Mouse (Mus musculus) cerebellum, postnatal 36 days (tissue): ENCODE results near the gene Abcg4.
"Not testable (repeated sequence)": the region's sequence is repeated elsewhere in the genome, so short reads cannot be mapped to it uniquely, and the experiment has no call there.

Experiments used
- DNase-seq, 2 experiments: peaks; one replicate each; pipeline ENCODE4 v3.0.0; 2021 to 2022; ENCODE audit warnings: mixed read lengths in 2 of 2

The Abcg4 gene

DNA sequence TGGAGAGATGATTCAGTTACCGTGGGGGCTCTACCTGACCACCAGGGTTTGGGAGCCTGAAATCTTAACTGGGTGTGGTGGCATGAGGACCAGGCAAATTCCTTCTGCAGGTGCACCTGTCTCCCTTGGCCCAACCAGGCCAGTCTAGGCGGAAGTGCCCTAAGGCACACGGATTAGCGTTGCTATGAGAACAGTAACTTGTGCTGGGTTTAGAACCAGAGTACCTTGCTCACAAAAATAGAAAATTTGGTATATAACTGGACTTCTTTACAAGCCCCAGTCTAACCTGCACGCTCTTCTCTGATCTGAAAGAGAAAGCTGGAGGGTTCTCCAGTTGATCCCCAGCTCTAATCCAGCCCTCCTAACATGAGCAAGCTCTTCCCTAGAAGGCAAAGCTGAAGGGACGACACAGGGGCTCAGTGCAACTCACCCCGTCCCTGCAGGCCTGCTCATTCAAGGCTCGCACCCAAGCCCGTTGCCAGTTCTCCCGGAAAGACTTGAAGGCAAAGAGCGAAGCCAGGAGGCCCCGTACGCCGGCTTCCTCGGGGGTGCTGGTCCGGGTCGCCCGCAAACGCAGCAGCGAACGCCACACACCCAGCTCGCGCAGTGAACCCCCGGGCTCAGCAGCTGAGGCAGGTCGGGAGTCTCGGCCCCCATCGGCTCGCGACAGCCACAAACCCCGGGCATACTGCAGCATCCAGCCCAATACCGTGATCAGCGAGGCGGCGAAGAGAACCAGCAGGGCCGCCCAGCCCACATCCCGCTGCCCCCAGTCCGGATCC, 30.9 kb upstream of the Abcg4 start:
- peak in 1 of 2 experiments; percentile 43 for DNase-seq

DNA sequence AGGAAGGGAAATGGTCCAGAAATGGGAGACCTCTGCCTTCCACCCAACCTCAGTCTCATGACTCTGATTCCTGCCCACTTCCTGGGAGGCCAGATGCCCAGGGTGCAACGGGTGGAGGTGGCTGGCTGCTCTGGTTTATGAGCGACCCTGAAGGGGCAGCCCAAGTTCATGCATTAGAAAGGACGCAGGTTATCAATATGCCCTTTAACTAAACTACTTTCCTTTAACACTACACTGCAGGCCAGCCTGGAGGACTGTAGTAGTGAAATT, 30.3 kb upstream of the Abcg4 start:
- no peak for DNase-seq

DNA sequence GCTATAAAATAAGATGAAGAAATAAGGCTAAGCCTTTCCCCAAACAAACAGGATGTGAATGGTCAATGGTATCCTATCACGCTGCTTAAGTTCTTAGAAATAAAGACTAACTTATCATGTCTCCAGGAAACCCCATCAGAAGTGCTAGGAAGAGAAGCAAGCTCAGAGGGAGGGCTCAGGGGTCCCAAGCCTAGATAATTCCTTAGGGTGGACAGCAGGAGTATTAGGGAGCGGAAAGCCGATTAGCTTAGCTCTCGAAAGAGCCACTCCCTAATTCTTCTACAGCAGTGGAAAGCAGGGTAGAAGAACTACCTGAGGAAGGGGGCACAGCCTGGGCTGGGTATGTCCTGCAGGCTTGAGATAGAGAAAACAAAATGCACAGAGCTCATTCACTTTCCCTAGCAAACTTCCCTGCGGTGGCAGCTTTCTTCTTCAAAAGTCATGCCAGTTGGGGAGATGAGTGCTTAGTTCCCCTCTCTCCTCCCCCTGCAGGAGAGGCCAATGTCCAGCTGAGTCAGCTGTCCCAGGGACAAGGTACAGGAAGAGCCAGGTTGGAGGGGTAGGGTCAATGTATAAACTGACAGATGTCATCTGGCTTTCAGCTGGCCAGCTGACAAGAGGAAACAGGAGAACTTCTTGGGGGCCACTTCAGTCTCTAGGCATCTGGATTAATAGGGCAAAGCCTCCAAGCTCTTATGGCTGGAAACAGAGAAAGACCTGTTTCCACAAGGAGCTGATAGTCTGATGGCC, 29.8 kb upstream of the Abcg4 start:
- DNase-seq = no peak

DNA sequence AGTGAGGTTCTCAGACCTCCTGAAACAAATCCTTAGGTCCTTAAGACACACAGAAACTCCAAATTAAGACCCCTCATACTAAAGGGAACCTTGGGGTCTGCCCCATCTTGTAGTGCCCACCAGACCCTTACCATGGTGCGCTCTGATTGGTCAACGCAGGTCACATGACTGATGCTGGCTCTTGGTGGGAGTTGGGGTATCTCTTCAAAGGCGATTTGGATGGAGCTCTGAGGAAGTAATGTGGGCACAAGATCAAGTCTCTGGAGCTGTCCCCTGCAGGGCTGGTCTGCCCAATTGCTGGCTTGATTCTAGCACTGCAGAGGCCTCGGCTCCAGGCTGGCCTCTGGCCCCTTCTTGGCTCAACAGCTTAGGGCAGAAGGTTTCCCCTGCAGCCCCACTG, 29.0 kb upstream of the Abcg4 start:
- no peak for DNase-seq

DNA sequence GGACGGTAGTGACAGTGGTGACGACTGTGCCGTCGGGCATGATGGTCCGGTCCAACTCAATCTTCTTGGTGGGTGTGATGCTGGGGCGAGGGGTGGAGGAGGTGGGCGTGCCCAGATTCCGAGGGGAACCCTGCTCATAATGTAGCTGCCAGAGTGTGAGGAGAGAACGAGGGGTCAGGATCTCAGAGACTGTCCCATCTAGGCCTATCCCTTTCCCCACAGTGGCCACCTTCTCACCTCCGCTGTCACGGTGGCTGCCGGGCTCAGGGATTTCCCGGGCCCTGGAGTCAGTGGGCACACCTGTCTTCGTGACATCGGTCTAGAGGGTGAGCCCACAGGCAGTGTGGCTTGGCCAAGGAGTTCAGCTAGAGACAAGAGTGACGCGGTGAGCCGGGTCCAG, 26.5 kb upstream of the Abcg4 start:
- no peak for DNase-seq

DNA sequence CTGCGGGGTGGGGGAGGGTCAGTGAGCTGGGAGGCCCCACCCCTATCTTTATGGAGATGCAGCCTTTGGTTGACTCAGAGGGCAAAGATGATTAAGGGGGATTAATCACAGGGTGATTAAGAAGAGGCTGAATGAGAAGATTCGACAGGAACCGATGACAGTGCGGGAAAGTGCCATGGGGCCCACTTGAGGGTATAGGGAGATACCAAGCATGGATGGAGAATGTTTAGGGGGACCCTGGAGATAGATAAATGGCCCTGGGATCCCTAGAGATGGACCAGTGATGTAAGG, 25.8 kb upstream of the Abcg4 start:
- DNase-seq = no peak

DNA sequence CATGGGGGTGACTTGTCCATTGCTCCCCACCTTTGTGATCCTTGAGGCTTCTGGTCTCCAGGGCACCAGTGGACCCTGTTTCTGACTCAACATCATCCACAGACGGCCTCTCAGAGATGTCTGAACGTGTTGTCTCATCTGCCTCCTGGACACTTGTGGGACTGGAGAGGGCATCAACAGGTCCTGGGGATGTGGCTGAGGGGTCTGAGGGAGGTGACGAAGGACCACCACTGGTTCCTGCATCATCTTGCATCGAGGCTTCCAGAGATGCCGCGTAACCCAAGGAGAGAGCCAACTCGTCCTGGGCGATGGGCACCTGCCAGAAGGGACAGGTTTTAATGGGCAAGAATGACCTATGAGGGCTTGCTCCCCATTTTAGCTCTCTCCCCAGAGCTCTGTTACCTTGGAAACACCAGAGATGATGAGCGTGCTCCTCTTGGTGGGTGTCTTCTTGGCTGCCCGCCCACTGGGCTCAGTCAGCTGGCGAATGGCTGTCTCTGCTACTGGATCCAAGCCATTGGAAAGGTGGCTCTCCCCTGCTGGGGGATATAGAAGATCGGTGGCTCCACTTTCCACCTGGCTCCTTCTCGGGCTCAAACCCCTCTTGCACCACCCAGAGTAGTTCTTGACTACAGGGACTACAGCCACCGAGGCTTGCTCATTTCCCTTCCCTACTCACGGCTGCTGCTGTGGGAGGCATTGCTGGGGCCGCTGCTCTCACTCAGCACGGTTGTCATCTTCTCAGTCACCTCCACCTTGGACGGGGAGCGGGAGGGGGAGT, 25.3 kb upstream of the Abcg4 start:
- peak; percentile 48 to 64 for DNase-seq

DNA sequence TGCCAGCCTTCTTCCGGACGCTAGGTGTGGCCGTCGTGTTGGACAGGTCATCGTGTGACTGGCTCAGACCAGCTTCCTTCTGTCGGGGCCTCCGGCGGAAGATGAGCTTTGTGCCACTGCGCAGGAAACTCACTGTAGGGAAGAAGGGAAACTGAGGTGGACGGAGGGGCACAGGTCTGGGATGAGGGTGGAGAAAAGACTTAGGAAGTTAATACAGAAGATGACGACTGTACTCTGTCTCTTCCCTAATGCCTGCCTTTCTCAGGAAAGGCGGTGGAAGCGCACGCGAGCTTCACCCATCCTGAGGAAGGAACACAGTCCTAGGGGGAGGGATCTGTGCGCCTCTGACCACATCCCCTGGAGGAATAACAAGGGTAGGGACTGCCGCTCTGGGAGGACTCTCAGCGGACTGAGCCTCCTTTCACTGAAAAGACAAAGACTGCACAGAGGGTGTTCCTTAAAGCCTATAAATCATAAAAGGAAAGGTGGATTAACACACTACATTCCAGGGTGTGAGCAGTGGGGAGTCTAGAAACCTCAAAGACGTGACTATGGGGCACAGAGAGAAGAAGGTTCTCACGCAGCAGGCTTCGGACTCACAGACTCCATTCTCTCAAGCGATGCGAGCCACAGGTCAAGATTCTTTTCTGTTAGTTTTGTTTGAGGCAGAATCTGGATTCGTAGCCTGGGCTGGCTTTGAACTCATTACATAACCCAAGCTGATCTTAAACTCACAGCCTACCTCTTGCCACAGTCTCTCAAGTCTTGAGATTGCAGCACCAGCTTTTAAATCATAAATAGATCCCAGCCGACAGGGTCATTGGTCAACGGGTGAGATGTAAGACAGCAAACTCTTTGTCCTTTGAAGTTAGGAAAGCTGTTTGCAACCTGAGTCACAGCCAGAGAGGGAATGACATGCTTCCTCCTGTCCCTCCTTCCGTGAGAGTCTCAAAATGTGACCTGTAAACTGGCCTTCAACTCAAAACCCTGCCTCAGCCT, 23.0 kb upstream of the Abcg4 start:
- DNase-seq = no peak

DNA sequence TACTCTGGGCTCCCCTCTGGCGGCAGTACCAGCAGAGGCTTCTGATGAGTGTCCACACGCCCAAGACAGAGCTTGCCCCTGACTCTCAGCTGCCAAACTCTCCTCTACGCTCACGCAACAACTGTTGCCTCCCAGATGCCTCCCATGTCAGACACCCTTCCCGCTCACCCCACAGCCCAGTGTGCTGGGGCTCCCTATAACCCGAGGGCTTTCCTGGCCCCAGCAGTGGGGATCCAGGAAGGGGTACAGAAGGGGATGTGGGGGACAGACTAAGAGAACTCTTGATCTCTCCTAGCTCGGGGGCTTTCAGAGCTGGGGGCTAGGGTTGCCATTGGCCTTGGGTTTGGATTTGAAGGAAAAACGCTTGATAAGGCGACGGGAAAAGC, 22.3 kb upstream of the Abcg4 start:
- DNase-seq = no peak

DNA sequence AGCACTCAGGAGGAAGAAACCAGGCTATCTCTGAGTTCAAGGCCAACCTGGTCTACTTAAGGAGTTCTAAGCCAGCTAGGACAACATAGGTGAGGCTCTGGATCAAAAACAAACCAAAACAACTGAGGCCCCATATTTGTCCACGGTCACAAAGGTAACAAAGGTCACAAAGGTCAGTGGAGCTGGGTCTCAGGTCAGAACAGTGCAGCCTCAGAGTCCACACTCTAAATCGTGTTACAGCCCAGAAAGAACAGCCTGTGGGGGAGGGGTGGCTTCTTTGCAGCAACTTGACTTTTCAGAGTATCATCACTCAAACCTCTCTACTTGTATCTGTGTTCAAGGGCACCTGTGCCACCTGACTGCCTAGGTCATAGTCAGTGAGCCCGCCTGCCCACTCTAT, 21.3 kb upstream of the Abcg4 start:
- no peak for DNase-seq

DNA sequence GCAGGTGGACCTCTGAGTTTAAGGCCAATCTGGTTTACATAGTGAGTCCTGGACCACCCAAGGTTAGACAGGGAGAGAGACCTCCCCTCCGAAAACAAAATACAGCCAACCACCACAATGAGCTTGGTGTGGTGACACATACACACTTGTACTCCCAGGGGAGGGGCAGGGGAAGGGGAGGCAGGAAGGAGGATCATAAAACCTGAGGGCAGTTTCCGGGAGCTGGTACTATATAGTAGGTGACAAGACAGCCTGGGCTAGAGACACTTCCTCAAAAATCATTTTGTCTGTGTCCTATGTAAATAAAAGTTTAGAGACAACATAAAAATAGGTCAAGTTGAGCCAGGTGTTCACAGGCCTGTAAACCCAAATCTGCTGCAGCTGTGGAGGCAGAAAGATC, 18.8 kb upstream of the Abcg4 start:
- no peak for DNase-seq

DNA sequence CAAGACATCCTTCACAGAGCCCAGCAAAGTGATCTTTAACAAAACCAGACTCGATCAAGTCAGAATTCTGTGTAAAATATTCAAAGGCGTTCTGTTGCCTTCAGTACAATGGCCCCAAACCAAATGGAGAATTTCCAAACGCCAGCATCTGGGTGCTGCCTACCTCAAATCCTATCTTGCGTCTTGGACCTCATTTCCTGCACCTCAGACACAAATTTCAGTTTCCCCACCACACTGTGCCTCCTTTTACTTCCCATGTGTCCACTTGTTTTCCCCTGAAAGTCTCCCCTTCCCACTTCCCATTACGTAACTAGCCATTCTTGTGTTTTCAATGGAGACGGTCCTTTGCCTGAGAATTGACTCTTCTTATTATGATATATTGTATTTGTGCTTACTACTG, 18.1 kb upstream of the Abcg4 start:
- DNase-seq = no peak

DNA sequence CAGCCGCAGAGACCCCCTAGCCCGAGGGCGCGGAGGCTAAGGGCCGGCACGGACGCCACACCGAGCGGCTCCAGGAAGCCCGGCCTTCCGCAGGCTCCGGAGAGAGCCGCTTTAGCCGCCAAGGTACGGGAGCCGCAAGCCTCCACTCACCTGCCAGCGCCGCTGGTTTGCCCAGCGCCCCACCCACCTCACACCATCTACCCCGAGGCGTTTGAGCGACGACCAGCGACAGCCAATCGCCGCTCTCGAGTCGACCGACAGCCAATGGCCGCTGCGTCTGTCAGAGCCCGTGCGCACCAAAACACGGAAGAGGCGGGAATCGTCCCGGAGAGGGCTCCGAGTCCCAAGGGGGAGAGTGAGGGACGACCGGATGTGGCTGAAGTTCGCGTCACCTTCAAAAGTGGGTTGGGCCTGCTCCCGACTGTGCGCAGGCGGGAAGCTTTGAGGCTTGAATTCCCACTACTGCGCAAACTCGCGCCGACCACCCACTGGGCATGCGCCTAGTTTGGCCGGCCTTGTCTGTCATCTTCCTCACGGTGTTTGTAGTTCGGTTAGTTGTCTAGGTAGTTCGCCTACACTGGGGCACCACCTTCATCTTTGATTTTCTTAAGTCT, 17.2 kb upstream of the Abcg4 start, which contains the start of gene Hinfp:
Gene Hinfp (minus strand): TSS at position 206 of the 614 bp plus-strand sequence.
- DNase-seq = peak; percentile 97

DNA sequence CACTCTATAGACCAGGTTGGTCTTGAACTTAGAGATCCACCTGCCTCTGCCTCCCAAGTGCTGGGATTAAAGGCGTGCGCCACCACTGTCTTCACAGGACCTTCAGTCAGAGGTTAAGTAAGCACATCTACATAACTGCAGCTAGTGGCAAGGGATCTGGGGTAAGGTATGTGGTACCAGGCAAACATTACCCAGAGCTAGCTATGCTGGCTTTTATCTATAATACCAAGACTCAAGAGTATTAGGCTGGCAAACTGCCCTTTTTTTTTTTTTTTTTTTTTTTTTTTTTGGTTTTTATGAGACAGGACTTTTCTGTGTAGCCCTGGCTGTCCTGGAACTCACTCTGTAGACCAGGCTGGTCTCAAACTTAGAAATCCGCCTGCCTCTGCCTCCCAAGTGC, 11.6 kb upstream of the Abcg4 start:
- DNase-seq = not testable (repeated sequence)

DNA sequence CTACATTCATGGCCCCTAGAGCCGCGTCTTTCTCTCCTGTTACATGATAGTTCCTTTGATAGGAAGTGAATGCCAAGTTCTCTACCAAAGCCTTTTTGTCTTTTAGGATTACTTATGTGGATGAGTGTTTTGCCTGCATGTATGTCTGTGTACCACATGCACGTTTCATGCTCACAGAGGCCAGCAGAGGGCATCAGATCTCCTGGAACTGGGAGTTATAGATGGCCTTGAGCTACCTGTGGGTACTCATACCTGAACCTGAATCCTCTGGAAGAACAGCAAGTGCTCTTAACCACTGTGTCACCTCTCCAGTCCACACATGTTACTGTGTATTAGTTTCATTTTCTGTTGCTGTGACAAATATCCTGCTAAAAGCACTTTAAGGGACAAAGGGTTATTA, 4.1 kb upstream of the Abcg4 start:
- peak; percentile 57 to 60 for DNase-seq

DNA sequence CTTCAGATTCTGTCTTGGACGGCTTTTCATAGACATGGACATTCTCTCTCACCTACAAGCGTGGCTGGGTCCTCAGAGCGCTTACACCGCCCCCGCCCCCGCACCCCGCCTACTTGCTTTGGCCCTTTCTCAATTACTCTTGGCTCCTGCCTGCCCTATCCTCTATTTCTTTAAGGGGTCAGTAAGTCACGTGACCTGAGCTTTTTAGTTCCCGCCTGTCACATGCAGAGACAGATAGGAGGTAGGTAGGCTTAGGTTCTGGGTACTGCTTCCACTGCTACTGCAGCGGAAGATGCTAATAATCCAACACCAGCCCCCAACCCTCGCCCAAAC, 510 bp upstream of the Abcg4 start:
- DNase-seq = peak in 1 of 2 experiments; percentile 34

DNA sequence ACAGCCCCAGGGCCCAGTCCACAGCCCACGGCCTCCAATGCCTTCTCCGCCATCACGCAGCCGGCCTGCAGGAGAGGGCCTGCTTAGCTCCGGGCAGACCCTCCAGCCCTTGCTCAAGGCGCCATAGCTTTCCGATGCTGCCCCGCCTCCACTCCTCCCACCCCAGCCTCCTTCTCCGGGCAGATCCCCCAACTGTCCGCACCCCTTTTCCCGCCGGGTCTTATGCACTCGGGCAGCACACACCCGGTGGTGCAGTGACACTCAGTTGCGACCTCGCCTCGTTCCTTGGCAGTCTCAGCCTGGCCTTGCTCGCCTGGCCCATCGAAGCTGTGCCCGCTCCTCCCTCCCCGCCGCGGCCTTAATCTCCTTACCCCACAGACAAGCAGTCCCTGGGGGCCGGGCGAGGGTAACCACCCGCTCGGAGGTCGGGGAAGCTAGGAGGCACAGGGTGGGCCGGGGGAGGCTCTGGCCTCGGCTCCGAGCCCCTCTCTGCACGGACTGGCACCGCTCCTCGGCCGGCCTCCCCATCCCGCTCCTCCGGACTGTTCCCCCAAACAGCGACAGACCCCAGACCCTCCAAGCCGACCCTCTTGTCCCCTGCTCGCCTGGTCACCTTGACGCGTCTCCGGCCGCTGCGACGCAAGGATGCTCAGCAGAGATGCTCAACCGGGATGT, 877 bp downstream of the Abcg4 start:
- peak; percentile 43 to 48 for DNase-seq

DNA sequence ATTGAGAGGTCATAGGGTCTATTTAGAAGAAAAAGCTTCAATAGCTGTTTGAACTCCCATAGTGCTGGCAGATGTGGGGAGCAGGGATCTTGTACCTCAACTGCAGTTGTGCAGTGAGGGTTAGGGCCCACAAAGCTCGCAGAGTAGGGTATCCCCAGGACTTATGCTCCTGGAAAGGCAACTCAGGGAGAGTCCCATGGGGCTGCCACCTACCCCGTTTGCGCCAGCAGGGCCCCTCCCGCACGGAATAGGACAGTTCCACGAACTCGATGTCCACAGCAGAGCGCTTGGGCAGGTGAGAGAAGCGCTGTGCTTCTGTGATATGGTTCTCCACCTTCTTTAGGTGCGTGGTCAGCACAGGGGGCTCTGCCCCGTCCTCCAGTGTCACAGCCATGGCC, 1.4 kb downstream of the Abcg4 start:
- peak in 1 of 2 experiments; percentile 40 for DNase-seq

DNA sequence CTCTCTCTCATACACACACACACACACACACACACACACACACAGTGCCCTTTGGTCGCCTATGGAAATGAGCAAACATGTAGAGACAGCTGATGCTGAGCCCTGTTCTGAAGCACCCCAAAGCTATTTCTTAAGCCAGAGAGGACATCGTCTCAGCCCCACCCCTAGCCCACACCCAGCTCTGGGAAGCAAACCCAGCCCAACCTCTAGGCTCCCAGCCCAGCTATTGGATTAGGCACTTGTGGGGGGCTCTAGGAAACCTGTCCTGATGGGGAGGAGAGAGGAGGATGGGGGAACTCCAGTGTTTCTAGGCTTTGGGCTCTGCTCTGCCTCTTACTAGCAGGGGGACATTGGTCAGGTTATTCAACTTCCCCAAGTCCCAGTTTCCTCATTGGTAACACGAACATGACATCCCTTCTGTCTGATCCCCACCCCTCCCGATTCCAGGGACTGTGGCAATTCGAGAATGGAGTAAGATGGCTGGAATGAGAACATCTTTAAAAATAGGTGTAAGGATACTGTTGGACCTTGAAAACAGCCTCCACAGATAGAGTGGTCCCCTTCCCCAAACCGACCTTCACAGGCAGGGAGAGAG, 2.1 kb downstream of the Abcg4 start:
- DNase-seq = no peak

DNA sequence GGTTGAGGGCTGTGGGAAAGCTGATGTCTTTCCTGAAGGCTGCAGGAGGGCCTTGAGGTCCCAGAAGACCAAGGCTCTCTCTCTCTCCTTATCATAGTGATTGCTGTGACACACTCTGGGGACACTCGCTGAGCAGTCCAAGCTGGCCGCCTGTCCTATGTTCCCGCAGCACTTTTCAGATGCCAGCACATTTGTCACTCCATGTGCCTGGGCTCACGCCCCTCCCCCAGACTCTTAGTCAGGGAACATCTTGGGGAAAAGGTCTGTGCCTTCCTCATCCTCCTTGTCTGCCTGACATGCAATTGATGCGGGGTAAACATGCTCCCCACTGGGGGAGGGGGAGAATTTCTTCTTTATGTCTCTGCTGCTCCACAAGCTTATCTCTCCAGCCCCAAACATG, 5.2 kb downstream of the Abcg4 start:
- no peak for DNase-seq

DNA sequence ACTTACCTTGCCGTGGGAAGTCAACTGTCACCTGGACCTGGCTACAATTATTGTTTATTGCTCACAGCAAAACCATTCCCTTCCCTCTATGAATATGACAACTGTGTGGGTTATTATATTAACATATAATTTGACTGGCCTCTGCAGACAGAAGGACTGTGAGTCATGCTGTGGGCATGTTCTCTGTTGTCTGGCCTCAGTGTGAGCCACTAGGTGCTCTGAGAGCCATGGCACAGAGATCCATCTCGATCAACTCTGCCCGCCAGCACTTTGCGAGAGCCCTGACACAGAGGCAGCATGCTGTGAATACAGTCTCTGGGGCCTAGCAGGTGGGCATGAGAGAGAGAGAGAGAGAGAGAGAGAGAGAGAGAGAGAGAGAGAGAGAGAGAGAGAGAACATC, 18.4 kb downstream of the Abcg4 start:
- no peak for DNase-seq
